Mouse (Mus musculus) hindbrain, postnatal 0 days (tissue): ENCODE data around the gene Ptch2. TPM values are rescaled to one million over a fixed set of nuclear protein-coding genes. Genes with fewer than 3 reads are reported as not detected.

Experiments
- ATAC-seq: fragments of 200-750 bp; cut with Nextera tagmentation; 2 replicates; pipeline ENCODE4 v1.8.0; 2017; ENCODE audit warnings: mild to moderate bottlenecking, moderate TSS enrichment, moderate library complexity
- DNase-seq: peaks from one replicate; pipeline ENCODE4 v3.0.0-alpha.2; 2015; ENCODE audit warnings: low spot score
- H3K27ac ChIP-seq: fragments of 300-500 bp; sonication (generic); 2 replicates; pipeline ENCODE4 v1.5.1; 2014; ENCODE audit warnings: mild to moderate bottlenecking
- H3K27me3 ChIP-seq: fragments of 300-500 bp; sonication (generic); 2 replicates; pipeline ENCODE4 v1.6.1; 2014; ENCODE audit warnings: low read length, mixed read lengths; ENCODE audit not compliant: insufficient read depth
- H3K36me3 ChIP-seq: fragments of 300-500 bp; sonication (generic); 2 replicates; pipeline ENCODE4 v1.6.1; 2014; ENCODE audit warnings: low read length, mixed read lengths; ENCODE audit not compliant: insufficient read depth
- H3K4me1 ChIP-seq: fragments of 300-500 bp; sonication (generic); 2 replicates; pipeline ENCODE4 v1.6.1; 2014; ENCODE audit warnings: antibody characterized with exemption, low read length, mixed read lengths; ENCODE audit not compliant: insufficient read depth
- H3K4me2 ChIP-seq: fragments of 300-500 bp; sonication (generic); 2 replicates; pipeline ENCODE4 v1.6.1; 2014; ENCODE audit warnings: low read depth, mild to moderate bottlenecking, low read length, moderate library complexity, mixed read lengths
- H3K4me3 ChIP-seq: fragments of 300-500 bp; sonication (generic); 2 replicates; pipeline ENCODE4 v1.5.1; 2014; ENCODE audit warnings: low read length
- H3K9ac ChIP-seq: fragments of 300-500 bp; sonication (generic); replicated peaks from 2 replicates; pipeline ENCODE4 v1.6.1; 2014; ENCODE audit warnings: mild to moderate bottlenecking, low read length, moderate library complexity, mixed read lengths
- H3K9me3 ChIP-seq: fragments of 300-500 bp; sonication (generic); 2 replicates; pipeline ENCODE4 v1.6.1; 2016; ENCODE audit warnings: low read length, mixed read lengths
- CTCF ChIP-seq: IDR thresholded peaks from 2 replicates; pipeline ENCODE4 v1.5.1; 2016; ENCODE audit warnings: antibody characterized with exemption, control low read depth, low read depth
- WGBS: fragments of 180-500 bp; shearing (Covaris S2); extraction: QIAGEN DNeasy Blood & Tissue Kit; methylation state at CpG from one replicate; pipeline ENCODE4 v1.1.7; 2014; 5-methylcytosine and 5-hydroxymethylcytosine counted together
- polyA plus RNA-seq: library from polyadenylated mRNA; unstranded; fragments of >200 nt; fragmentation: Nextera tagmentation; extraction: Ambion mirVana; gene quantifications from 2 replicates; pipeline ENCODE4 v1.2.1, GENCODE M21; 2015
- total RNA-seq: library from RNA; depleted of rRNA; stranded (reverse); fragments of >200 nt; gene quantifications from 2 replicates; pipeline ENCODE4 v1.2.3, GENCODE M21; 2014

The Ptch2 gene
- total and polyA plus RNA-seq, 2 experiments from 2014 or later, result 4.1 to 18.8 TPM

- no peaks in the 10 kb centered on the region for H3K9me3 ChIP-seq
- peaks cover 24% of the 10 kb centered on the region; the same call in 1 of the 2 replicates for H3K36me3 ChIP-seq
- H3K4me3 ChIP-seq, result no peak overlapping the region
- no peak for TF ChIP-seq CTCF
- 90% methylated on average over 6 of the region's 6 CpGs for WGBS
- H3K27ac ChIP-seq, result no peak overlapping the region
- ATAC-seq (no peak), DNase-seq (no peak)
- no peak overlapping the region for H3K9ac ChIP-seq
- no peaks in the 10 kb centered on the region for H3K27me3 ChIP-seq
- no peaks in the 10 kb centered on the region for H3K4me1 ChIP-seq
- no peak overlapping the region for H3K4me2 ChIP-seq
Measured at GRCm38 (mm10) chr4:117150212-117150733, 54.4 kb downstream of the Ptch2 start.

- no peak for TF ChIP-seq CTCF
- H3K27ac ChIP-seq, result no peak overlapping the region
- H3K4me1 ChIP-seq, result no peaks in the 10 kb centered on the region
- H3K9ac ChIP-seq, result no peak overlapping the region
- DNase-seq (no peak), ATAC-seq (no peak)
- WGBS, result 79% methylated on average over 1 of the region's 1 CpGs
- peaks cover 24% of the 10 kb centered on the region; the same call in 1 of the 2 replicates for H3K36me3 ChIP-seq
- H3K4me2 ChIP-seq, result no peak overlapping the region
- no peak overlapping the region for H3K4me3 ChIP-seq
- no peaks in the 10 kb centered on the region for H3K27me3 ChIP-seq
- H3K9me3 ChIP-seq, result no peaks in the 10 kb centered on the region
Measured at GRCm38 (mm10) chr4:117151416-117151815, 55.5 kb downstream of the Ptch2 start.

- no peak overlapping the region for H3K4me2 ChIP-seq
- H3K27ac ChIP-seq, result no peak overlapping the region
- DNase-seq, result no peak
- H3K27me3 ChIP-seq, result no peaks in the 10 kb centered on the region
- peaks cover 24% of the 10 kb centered on the region; the same call in 1 of the 2 replicates for H3K36me3 ChIP-seq
- H3K4me1 ChIP-seq, result no peaks in the 10 kb centered on the region
- WGBS, result 84% methylated on average over 5 of the region's 5 CpGs
- no peak for ATAC-seq
- TF ChIP-seq CTCF, result no peak
- H3K9ac ChIP-seq, result no peak overlapping the region
- H3K9me3 ChIP-seq, result no peaks in the 10 kb centered on the region
- no peak overlapping the region for H3K4me3 ChIP-seq
Measured at GRCm38 (mm10) chr4:117152714-117153113, 56.8 kb downstream of the Ptch2 start.

GRCm38 (mm10) chr4:117155020-117155791, 59.3 kb downstream of the Ptch2 start:
- WGBS, result 2% methylated on average over 44 of the region's 44 CpGs
- Histone ChIP-seq H3K27ac (peak overlapping the region; percentile 96), H3K27me3 (no peaks in the 10 kb centered on the region), H3K4me3 (peak overlapping the region; percentile 97), H3K36me3 (peaks cover 20% of the 10 kb centered on the region; the same call in 1 of the 2 replicates), H3K4me1 (no peaks in the 10 kb centered on the region), H3K9ac (peak overlapping the region; percentile 96), H3K9me3 (no peaks in the 10 kb centered on the region), H3K4me2 (peak overlapping the region; percentile 97)
- no peak for DNase-seq
- TF ChIP-seq CTCF, result no peak
- peak; percentile 27 for ATAC-seq

GRCm38 (mm10) chr4:117155792-117156355, 60.0 kb downstream of the Ptch2 start, which contains the start of gene Rps8:
Gene Rps8, minus strand, starts transcription at chr4:117156243.
- under 1% methylated on average over 51 of the region's 52 CpGs for WGBS
- ATAC-seq (peak; percentile 94), DNase-seq (peak; percentile 95)
- peak within 1 kb of the TSS; percentile 97 for H3K4me3 ChIP-seq
- H3K4me1 ChIP-seq, result no peaks in the 10 kb centered on the region
- H3K9me3 ChIP-seq, result no peaks in the 10 kb centered on the region
- no peaks in the 10 kb centered on the region for H3K27me3 ChIP-seq
- TF ChIP-seq CTCF, result no peak
- H3K27ac ChIP-seq, result peak within 1 kb of the TSS; percentile 96
- peak within 1 kb of the TSS; percentile 97 for H3K4me2 ChIP-seq
- H3K36me3 ChIP-seq, result peaks cover 13% of the 10 kb centered on the region; the same call in 1 of the 2 replicates
- peak within 1 kb of the TSS; percentile 96 for H3K9ac ChIP-seq

GRCm38 (mm10) chr4:117156372-117156771, 60.5 kb downstream of the Ptch2 start:
- H3K4me2 ChIP-seq, result peak overlapping the region; percentile 97
- H3K27ac ChIP-seq, result peak overlapping the region; percentile 96; the same call in 1 of the 2 replicates
- peak overlapping the region; percentile 97 for H3K4me3 ChIP-seq
- no peak for TF ChIP-seq CTCF
- H3K9me3 ChIP-seq, result no peaks in the 10 kb centered on the region
- peak overlapping the region; percentile 96 for H3K9ac ChIP-seq
- H3K36me3 ChIP-seq, result peaks cover 12% of the 10 kb centered on the region; the same call in 1 of the 2 replicates
- WGBS, result 26% methylated on average over 6 of the region's 6 CpGs
- H3K4me1 ChIP-seq, result no peaks in the 10 kb centered on the region
- H3K27me3 ChIP-seq, result no peaks in the 10 kb centered on the region
- ATAC-seq, result no peak
- no peak for DNase-seq

GRCm38 (mm10) chr4:117159666-117160065, 63.8 kb downstream of the Ptch2 start:
- Histone ChIP-seq H3K4me1 (no peaks in the 10 kb centered on the region), H3K9me3 (no peaks in the 10 kb centered on the region), H3K4me3 (no peak overlapping the region), H3K27me3 (no peaks in the 10 kb centered on the region), H3K36me3 (no peaks in the 10 kb centered on the region), H3K4me2 (no peak overlapping the region), H3K9ac (no peak overlapping the region), H3K27ac (no peak overlapping the region)
- ATAC-seq, result no peak
- 90% methylated on average over 10 of the region's 10 CpGs for WGBS
- no peak for DNase-seq
- no peak for TF ChIP-seq CTCF
